Mouse (Mus musculus) heart, embryonic 12.5 days (tissue): ENCODE data around the gene Abcg5. TPM values are rescaled to one million over a fixed set of nuclear protein-coding genes. Genes with fewer than 3 reads are reported as not detected.

Experiments used
- ATAC-seq: fragments of 200-750 bp; cut with Nextera tagmentation; 2 replicates; pipeline ENCODE4 v1.8.0; 2017; ENCODE audit warnings: moderate TSS enrichment, moderate library complexity; ENCODE audit not compliant: insufficient number of reproducible peaks, low FRiP score
- H3K27ac ChIP-seq: fragments of 300-500 bp; sonication (generic); 2 replicates; pipeline ENCODE4 v1.5.1; 2016; ENCODE audit warnings: mild to moderate bottlenecking, moderate library complexity; ENCODE audit not compliant: poor library complexity, severe bottlenecking
- H3K27me3 ChIP-seq: fragments of 300-500 bp; sonication (generic); replicated peaks from 2 replicates; pipeline ENCODE4 v1.6.1; 2016; ENCODE audit warnings: mild to moderate bottlenecking, moderate library complexity
- H3K36me3 ChIP-seq: fragments of 300-500 bp; sonication (generic); 2 replicates; pipeline ENCODE4 v1.6.1; 2016; ENCODE audit warnings: mild to moderate bottlenecking, moderate library complexity
- H3K4me1 ChIP-seq: fragments of 300-500 bp; sonication (generic); replicated peaks from 2 replicates; pipeline ENCODE4 v1.6.1; 2016; ENCODE audit warnings: mild to moderate bottlenecking
- H3K4me2 ChIP-seq: fragments of 300-500 bp; sonication (generic); 2 replicates; pipeline ENCODE4 v1.6.1; 2016; ENCODE audit warnings: mild to moderate bottlenecking, moderate library complexity
- H3K4me3 ChIP-seq: fragments of 300-500 bp; sonication (generic); 2 replicates; pipeline ENCODE4 v1.5.1; 2016; ENCODE audit warnings: mild to moderate bottlenecking
- H3K9ac ChIP-seq: fragments of 300-500 bp; sonication (generic); 2 replicates; pipeline ENCODE4 v1.6.1; 2016; ENCODE audit warnings: mild to moderate bottlenecking, moderate library complexity
- H3K9me3 ChIP-seq: fragments of 300-500 bp; sonication (generic); replicated peaks from 2 replicates; pipeline ENCODE4 v1.6.1; 2016; ENCODE audit warnings: mild to moderate bottlenecking, moderate library complexity
- WGBS: fragments of 180-500 bp; shearing (Covaris S2); methylation state at CpG from one replicate; pipeline ENCODE4 v1.1.7; 2016; 5-methylcytosine and 5-hydroxymethylcytosine counted together
- polyA plus RNA-seq: library from polyadenylated mRNA; unstranded; fragments of >200 nt; fragmentation: Nextera tagmentation; extraction: Ambion mirVana; gene quantifications from 2 replicates; pipeline ENCODE4 v1.2.1, GENCODE M21; 2016

Gene Abcg5
- polyA plus RNA-seq, 1 experiment from 2014 or later = 0.42 TPM

- Histone ChIP-seq H3K4me3 (no peak overlapping the region), H3K9me3 (no peaks in the 10 kb centered on the region), H3K9ac (no peak overlapping the region), H3K27ac (no peak overlapping the region), H3K4me1 (peaks cover 4% of the 10 kb centered on the region), H3K4me2 (no peak overlapping the region), H3K27me3 (no peaks in the 10 kb centered on the region), H3K36me3 (peaks cover 54% of the 10 kb centered on the region)
- 88% methylated on average over 18 of the region's 18 CpGs for WGBS
- ATAC-seq = no peak
Observed at GRCm38 (mm10) chr17:84713563-84714164, 30.9 kb upstream of the Abcg5 start.

GRCm38 (mm10) chr17:84709403-84709851, 26.6 kb upstream of the Abcg5 start:
- ATAC-seq = no peak
- Histone ChIP-seq H3K4me1 (no peaks in the 10 kb centered on the region), H3K4me3 (no peak overlapping the region), H3K36me3 (peaks cover 61% of the 10 kb centered on the region), H3K27me3 (no peaks in the 10 kb centered on the region), H3K9me3 (no peaks in the 10 kb centered on the region), H3K27ac (no peak overlapping the region), H3K4me2 (no peak overlapping the region), H3K9ac (no peak overlapping the region)
- 71% methylated on average over 17 of the region's 17 CpGs for WGBS

GRCm38 (mm10) chr17:84708818-84709217, 26.0 kb upstream of the Abcg5 start:
- Histone ChIP-seq H3K36me3 (peaks cover 61% of the 10 kb centered on the region), H3K27ac (no peak overlapping the region)

GRCm38 (mm10) chr17:84707407-84707806, 24.6 kb upstream of the Abcg5 start:
- 63% methylated on average over 4 of the region's 4 CpGs for WGBS
- peaks cover 58% of the 10 kb centered on the region for H3K36me3 ChIP-seq
- no peak overlapping the region for H3K4me2 ChIP-seq
- no peaks in the 10 kb centered on the region for H3K9me3 ChIP-seq
- no peak overlapping the region for H3K9ac ChIP-seq
- H3K27ac ChIP-seq = no peak overlapping the region
- H3K27me3 ChIP-seq = no peaks in the 10 kb centered on the region
- no peak overlapping the region for H3K4me3 ChIP-seq
- ATAC-seq = no peak
- H3K4me1 ChIP-seq = no peaks in the 10 kb centered on the region

More at GRCm38 (mm10) chr17:84708818-84709217, 26.0 kb upstream of the Abcg5 start:
- ATAC-seq = no peak
- Histone ChIP-seq H3K9ac (no peak overlapping the region), H3K9me3 (no peaks in the 10 kb centered on the region), H3K27me3 (no peaks in the 10 kb centered on the region), H3K4me1 (no peaks in the 10 kb centered on the region), H3K4me3 (no peak overlapping the region), H3K4me2 (no peak overlapping the region)
- WGBS = 88% methylated on average over 7 of the region's 7 CpGs

GRCm38 (mm10) chr17:84698727-84699126, 15.9 kb upstream of the Abcg5 start:
- Histone ChIP-seq H3K36me3 (peaks cover 5% of the 10 kb centered on the region; the same call in 1 of the 2 replicates), H3K27ac (no peak overlapping the region), H3K9ac (no peak overlapping the region), H3K4me2 (no peak overlapping the region), H3K27me3 (peaks cover 32% of the 10 kb centered on the region), H3K9me3 (no peaks in the 10 kb centered on the region), H3K4me1 (no peaks in the 10 kb centered on the region), H3K4me3 (no peak overlapping the region)
- ATAC-seq = no peak
- 26% methylated on average over 5 of the region's 5 CpGs for WGBS

- peaks cover 50% of the 10 kb centered on the region for H3K27me3 ChIP-seq
- peaks cover 9% of the 10 kb centered on the region; the same call in 1 of the 2 replicates for H3K4me1 ChIP-seq
- no peak overlapping the region for H3K9ac ChIP-seq
- no peaks in the 10 kb centered on the region for H3K36me3 ChIP-seq
- no peak overlapping the region for H3K4me3 ChIP-seq
- ATAC-seq = no peak
- WGBS = 70% methylated on average over 6 of the region's 6 CpGs
- no peak overlapping the region for H3K4me2 ChIP-seq
- H3K9me3 ChIP-seq = no peaks in the 10 kb centered on the region
- no peak overlapping the region for H3K27ac ChIP-seq
Observed at GRCm38 (mm10) chr17:84696537-84696936, 13.7 kb upstream of the Abcg5 start.

GRCm38 (mm10) chr17:84693741-84694140, 10.9 kb upstream of the Abcg5 start:
- no peak overlapping the region for H3K27ac ChIP-seq
- H3K9me3 ChIP-seq = no peaks in the 10 kb centered on the region
- H3K4me2 ChIP-seq = no peak overlapping the region
- H3K27me3 ChIP-seq = peaks cover 53% of the 10 kb centered on the region
- no peak overlapping the region for H3K9ac ChIP-seq
- WGBS = 56% methylated on average over 2 of the region's 2 CpGs
- no peak for ATAC-seq
- H3K36me3 ChIP-seq = no peaks in the 10 kb centered on the region
- H3K4me1 ChIP-seq = peaks cover 9% of the 10 kb centered on the region; the same call in 1 of the 2 replicates
- no peak overlapping the region for H3K4me3 ChIP-seq

- WGBS = 85% methylated on average over 5 of the region's 5 CpGs
- peaks cover 39% of the 10 kb centered on the region for H3K27me3 ChIP-seq
- no peak overlapping the region for H3K4me2 ChIP-seq
- no peak overlapping the region for H3K9ac ChIP-seq
- no peak overlapping the region for H3K27ac ChIP-seq
- no peak for ATAC-seq
- H3K4me3 ChIP-seq = no peak overlapping the region
- H3K36me3 ChIP-seq = no peaks in the 10 kb centered on the region
- H3K4me1 ChIP-seq = peaks cover 10% of the 10 kb centered on the region
- H3K9me3 ChIP-seq = no peaks in the 10 kb centered on the region
Observed at GRCm38 (mm10) chr17:84690111-84690510, 7.3 kb upstream of the Abcg5 start.

GRCm38 (mm10) chr17:84689316-84689715, 6.5 kb upstream of the Abcg5 start:
- ATAC-seq = no peak
- H3K9me3 ChIP-seq = no peaks in the 10 kb centered on the region
- H3K4me3 ChIP-seq = no peak overlapping the region
- peaks cover 18% of the 10 kb centered on the region for H3K4me1 ChIP-seq
- H3K27ac ChIP-seq = no peak overlapping the region
- WGBS = 86% methylated on average over 5 of the region's 5 CpGs
- peaks cover 31% of the 10 kb centered on the region for H3K27me3 ChIP-seq
- H3K4me2 ChIP-seq = no peak overlapping the region
- no peak overlapping the region for H3K9ac ChIP-seq
- no peaks in the 10 kb centered on the region for H3K36me3 ChIP-seq

GRCm38 (mm10) chr17:84688834-84689233, 6.0 kb upstream of the Abcg5 start:
- no peak for ATAC-seq
- Histone ChIP-seq H3K9me3 (no peaks in the 10 kb centered on the region), H3K9ac (no peak overlapping the region), H3K27ac (no peak overlapping the region), H3K4me2 (no peak overlapping the region), H3K4me1 (peaks cover 23% of the 10 kb centered on the region), H3K36me3 (no peaks in the 10 kb centered on the region), H3K4me3 (no peak overlapping the region), H3K27me3 (peaks cover 26% of the 10 kb centered on the region)
- WGBS = 81% methylated on average over 11 of the region's 11 CpGs

GRCm38 (mm10) chr17:84687994-84688393, 5.2 kb upstream of the Abcg5 start:
- WGBS = 78% methylated on average over 5 of the region's 5 CpGs

GRCm38 (mm10) chr17:84685286-84685685, 2.5 kb upstream of the Abcg5 start:
- 64% methylated on average over 4 of the region's 4 CpGs for WGBS
- peaks cover 24% of the 10 kb centered on the region for H3K4me1 ChIP-seq
- 0 out of 2 replicates have a peak, but pooled peaks cover 4% of the 10 kb centered on the region for H3K27me3 ChIP-seq
- no peak overlapping the region for H3K27ac ChIP-seq
- no peak overlapping the region for H3K4me2 ChIP-seq
- ATAC-seq = no peak
- H3K9ac ChIP-seq = no peak overlapping the region
- no peaks in the 10 kb centered on the region for H3K9me3 ChIP-seq
- H3K4me3 ChIP-seq = no peak overlapping the region
- H3K36me3 ChIP-seq = no peaks in the 10 kb centered on the region

More at GRCm38 (mm10) chr17:84687994-84688393, 5.2 kb upstream of the Abcg5 start:
- H3K4me3 ChIP-seq = no peak overlapping the region
- no peaks in the 10 kb centered on the region for H3K9me3 ChIP-seq
- no peaks in the 10 kb centered on the region for H3K36me3 ChIP-seq
- peaks cover 25% of the 10 kb centered on the region for H3K4me1 ChIP-seq
- no peak for ATAC-seq
- H3K27me3 ChIP-seq = peaks cover 20% of the 10 kb centered on the region
- no peak overlapping the region for H3K27ac ChIP-seq
- no peak overlapping the region for H3K9ac ChIP-seq
- H3K4me2 ChIP-seq = no peak overlapping the region
